Mouse (Mus musculus): ENCODE data around the gene Anks1b. TPM values are rescaled to one million over a fixed set of nuclear protein-coding genes. Genes with fewer than 3 reads are reported as not detected.

Gene Anks1b
- polyA plus RNA-seq, 1 experiment from 2014 or later, result 42.0 TPM

DNA sequence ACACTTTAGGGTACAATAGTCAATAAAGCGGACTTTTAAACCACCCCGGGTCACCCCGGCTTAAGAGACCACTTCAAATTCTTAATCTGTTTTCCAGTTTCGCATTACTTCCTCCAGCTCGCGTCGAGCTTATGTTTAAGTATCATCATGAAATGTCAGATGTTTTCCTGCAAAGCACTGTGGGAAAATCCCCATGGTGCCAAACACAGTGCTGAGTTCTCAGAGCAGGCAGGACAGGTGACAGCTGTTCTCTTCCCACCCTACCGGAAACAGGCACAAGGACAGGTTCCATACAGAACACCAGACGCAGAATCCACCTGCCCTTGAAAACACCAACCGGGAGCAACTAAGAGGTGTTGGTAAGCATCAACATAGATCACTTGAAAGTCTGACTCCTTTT is 856.2 kb downstream of the Anks1b start:
- no peak for ATAC-seq (ENCODE audit: low read depth)
- WGBS, result 55% methylated on average over 10 of the region's 10 CpGs
- no peak overlapping the region for H3K9ac ChIP-seq
- peak overlapping the region; percentile 58 for H3K4me2 ChIP-seq
- no peaks in the 10 kb centered on the region for H3K9me3 ChIP-seq
- peaks cover 8% of the 10 kb centered on the region for H3K4me1 ChIP-seq (replicated peaks)
- H3K27me3 ChIP-seq, result no peaks in the 10 kb centered on the region
- no peak overlapping the region for H3K4me3 ChIP-seq
- H3K27ac ChIP-seq (replicated peaks), result no peak overlapping the region
- no peaks in the 10 kb centered on the region for H3K36me3 ChIP-seq

DNA sequence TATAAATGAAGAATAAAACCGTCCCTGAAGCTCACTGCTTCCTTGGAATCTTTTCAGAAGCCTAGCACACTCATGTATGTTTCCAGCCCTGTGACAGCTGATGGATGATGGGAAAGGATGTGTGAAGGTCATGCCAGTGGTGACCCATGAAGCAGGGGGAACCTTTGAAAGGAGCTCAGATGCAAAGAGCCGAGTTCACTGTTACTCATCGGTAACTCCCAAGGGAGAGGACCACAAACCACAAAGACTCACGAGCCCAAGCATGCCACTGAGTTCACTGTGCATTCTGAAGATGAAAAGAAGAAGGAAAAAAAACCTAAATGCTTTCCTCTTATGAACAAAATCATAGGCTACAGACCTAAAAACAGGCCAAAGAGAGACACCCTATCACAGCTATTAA is 859.5 kb downstream of the Anks1b start:
- Histone ChIP-seq H3K4me3 (no peak overlapping the region), H3K4me1 (replicated peaks) (peaks cover 8% of the 10 kb centered on the region), H3K27me3 (no peaks in the 10 kb centered on the region), H3K9me3 (no peaks in the 10 kb centered on the region), H3K4me2 (no peak overlapping the region), H3K9ac (no peak overlapping the region), H3K27ac (replicated peaks) (no peak overlapping the region), H3K36me3 (no peaks in the 10 kb centered on the region)
- ATAC-seq (ENCODE audit: low read depth), result no peak
- WGBS, result 40% methylated on average over 4 of the region's 4 CpGs

DNA sequence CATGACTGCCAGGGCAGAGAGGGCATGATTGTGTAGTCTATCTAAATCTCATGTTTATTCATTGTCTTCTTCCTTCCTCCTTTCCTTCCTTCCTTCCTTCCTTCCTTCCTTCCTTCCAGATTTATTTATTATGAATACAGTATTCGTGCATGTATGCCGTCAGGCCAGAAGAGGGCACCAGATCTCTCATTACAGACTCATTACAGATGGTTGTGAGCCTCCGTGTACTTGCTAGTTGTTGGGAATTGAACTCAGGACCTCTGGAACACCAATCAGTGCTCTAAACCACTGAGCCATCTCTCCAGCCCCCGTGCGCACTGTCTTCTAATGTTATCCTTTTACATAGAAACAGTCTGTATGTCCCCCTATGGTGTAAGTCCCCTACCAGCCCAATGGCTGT is 860.3 kb downstream of the Anks1b start:
- peak; percentile 44; the same call in 1 of the 2 replicates for ATAC-seq (ENCODE audit: low read depth)

DNA sequence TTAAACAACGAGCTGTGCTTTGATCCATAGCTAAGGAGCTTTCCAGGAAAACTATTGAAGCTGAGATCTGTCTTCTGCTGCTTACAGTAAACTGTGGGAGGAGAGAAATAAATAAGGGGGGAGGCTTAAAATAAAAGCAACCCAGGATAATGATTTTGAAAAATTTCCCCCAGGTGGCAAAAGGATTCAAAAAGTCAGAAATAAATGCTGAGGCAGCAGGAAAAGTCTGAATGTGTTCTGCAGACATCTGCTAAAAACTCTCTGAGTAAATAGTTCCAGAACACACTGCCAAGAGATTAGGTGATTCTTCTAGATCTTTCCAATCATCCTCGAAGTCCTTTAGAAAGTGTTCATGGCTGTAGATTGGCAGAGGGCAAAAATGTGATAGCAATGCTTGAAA is 865.2 kb downstream of the Anks1b start:
- 82% methylated on average over 2 of the region's 2 CpGs for WGBS

More for the DNA sequence above, 860.3 kb downstream of the Anks1b start:
- H3K27ac ChIP-seq (replicated peaks), result no peak overlapping the region
- H3K9ac ChIP-seq, result no peak overlapping the region
- WGBS, result 20% methylated on average over 5 of the region's 5 CpGs
- peaks cover under 1% of the 10 kb centered on the region for H3K4me1 ChIP-seq (replicated peaks)
- H3K27me3 ChIP-seq, result no peaks in the 10 kb centered on the region
- H3K9me3 ChIP-seq, result no peaks in the 10 kb centered on the region
- no peak overlapping the region for H3K4me3 ChIP-seq
- H3K4me2 ChIP-seq, result no peak overlapping the region
- H3K36me3 ChIP-seq, result no peaks in the 10 kb centered on the region

DNA sequence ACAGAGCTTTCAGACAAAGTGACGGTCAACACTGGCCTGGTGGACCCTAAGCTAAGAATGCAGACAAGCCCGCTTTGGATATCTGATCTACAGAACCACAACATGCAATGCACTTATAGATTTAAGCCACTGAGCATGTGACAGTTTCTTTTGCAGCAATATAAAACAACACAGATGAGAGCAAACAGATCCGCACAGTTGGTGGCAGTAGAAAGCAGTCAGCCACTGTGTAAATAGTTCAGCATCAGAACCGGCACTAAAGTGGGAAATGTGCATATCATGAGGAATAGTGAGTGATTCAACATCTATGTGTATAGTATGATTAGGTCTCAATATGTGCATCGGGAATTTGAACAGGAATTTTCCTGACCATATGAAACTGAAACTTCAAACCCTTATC is 867.6 kb downstream of the Anks1b start:
- no peaks in the 10 kb centered on the region for H3K9me3 ChIP-seq
- WGBS, result 87% methylated on average over 5 of the region's 5 CpGs

More for the DNA sequence above, 865.2 kb downstream of the Anks1b start:
- Histone ChIP-seq H3K27ac (replicated peaks) (no peak overlapping the region), H3K36me3 (no peaks in the 10 kb centered on the region), H3K27me3 (no peaks in the 10 kb centered on the region), H3K9me3 (no peaks in the 10 kb centered on the region), H3K4me3 (no peak overlapping the region), H3K9ac (no peak overlapping the region), H3K4me2 (no peak overlapping the region), H3K4me1 (replicated peaks) (no peaks in the 10 kb centered on the region)
- no peak for ATAC-seq (ENCODE audit: low read depth)

DNA sequence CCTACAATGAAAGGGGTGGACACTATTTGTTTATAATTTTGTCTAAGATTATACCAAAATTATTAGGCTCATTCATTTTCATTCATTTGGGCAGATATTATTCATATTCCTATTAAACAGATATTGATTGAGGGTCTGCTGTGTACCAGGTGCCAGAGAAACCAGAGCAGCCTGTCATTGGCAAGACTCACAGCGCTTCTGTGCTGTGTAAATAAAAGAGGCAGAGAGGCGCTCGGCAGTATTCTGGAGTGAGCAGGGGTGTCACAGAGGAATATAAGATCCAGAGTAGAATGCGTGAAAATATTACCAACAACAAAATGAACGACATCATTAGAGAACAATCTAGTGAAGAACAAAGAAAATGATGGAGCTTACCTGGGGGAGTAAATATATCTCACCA is 878.6 kb downstream of the Anks1b start:
- Histone ChIP-seq H3K4me3 (no peak overlapping the region), H3K36me3 (no peaks in the 10 kb centered on the region), H3K4me1 (replicated peaks) (peaks cover 17% of the 10 kb centered on the region; the same call in 1 of the 2 replicates), H3K9ac (0 out of 2 replicates have a peak overlapping the region, but pooled peaks have one; percentile 34), H3K27ac (replicated peaks) (peak overlapping the region; percentile 46; the same call in 1 of the 2 replicates), H3K4me2 (no peak overlapping the region), H3K9me3 (no peaks in the 10 kb centered on the region), H3K27me3 (no peaks in the 10 kb centered on the region)
- no peak for ATAC-seq (ENCODE audit: low read depth)
- WGBS, result 62% methylated on average over 5 of the region's 5 CpGs

More for the DNA sequence above, 867.6 kb downstream of the Anks1b start:
- no peak for ATAC-seq (ENCODE audit: low read depth)
- H3K27me3 ChIP-seq, result no peaks in the 10 kb centered on the region
- no peak overlapping the region for H3K4me2 ChIP-seq
- no peaks in the 10 kb centered on the region for H3K4me1 ChIP-seq (replicated peaks)
- no peak overlapping the region for H3K27ac ChIP-seq (replicated peaks)
- H3K4me3 ChIP-seq, result no peak overlapping the region
- H3K36me3 ChIP-seq, result no peaks in the 10 kb centered on the region
- no peak overlapping the region for H3K9ac ChIP-seq

DNA sequence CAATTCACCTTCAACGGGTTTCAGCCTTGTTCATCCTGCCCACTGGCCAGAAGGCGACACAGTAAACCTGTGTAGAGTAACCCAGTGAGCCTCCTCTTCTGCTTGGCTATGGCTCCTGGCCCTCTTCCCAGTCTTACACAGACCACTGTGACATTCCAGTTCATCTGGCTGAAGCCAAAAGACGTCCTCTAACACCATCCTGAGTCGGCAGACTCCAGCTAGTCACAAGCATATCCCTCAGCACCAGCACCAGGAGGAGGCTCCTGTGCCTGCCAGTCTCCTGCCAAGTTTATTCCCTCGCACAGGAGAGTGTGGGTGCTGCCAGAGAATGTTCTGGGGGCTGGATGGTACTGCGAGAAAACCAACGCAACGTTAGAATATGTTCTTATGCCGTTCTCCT is 879.8 kb downstream of the Anks1b start:
- ATAC-seq (ENCODE audit: low read depth), result no peak
- no peaks in the 10 kb centered on the region for H3K36me3 ChIP-seq
- no peak overlapping the region for H3K4me3 ChIP-seq
- no peak overlapping the region for H3K27ac ChIP-seq (replicated peaks)
- no peaks in the 10 kb centered on the region for H3K9me3 ChIP-seq
- H3K4me2 ChIP-seq, result no peak overlapping the region
- H3K4me1 ChIP-seq (replicated peaks), result peaks cover 17% of the 10 kb centered on the region; the same call in 1 of the 2 replicates
- WGBS, result 80% methylated on average over 9 of the region's 9 CpGs
- H3K9ac ChIP-seq, result no peak overlapping the region
- H3K27me3 ChIP-seq, result no peaks in the 10 kb centered on the region

DNA sequence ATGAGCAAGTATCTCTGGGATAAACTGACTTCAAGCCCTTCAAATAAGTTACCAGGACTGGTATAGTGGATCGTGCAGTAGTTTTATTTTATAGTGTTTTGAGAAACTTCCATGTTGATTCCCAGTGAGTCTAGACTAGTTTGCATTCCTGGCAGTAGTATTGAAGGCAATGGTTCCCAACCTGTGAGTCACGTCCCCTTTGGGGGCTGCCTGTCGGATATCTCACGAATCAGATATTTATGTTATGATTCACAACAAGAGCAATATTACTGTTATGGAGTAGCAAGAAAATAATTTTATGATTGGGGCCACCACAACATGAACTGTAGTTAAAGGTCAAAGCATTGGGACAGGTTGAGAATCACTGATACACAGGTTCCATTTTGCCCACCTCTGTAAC is 884.5 kb downstream of the Anks1b start:
- no peak overlapping the region for H3K4me2 ChIP-seq
- H3K9ac ChIP-seq, result no peak overlapping the region
- ATAC-seq (ENCODE audit: low read depth), result no peak
- no peak overlapping the region for H3K27ac ChIP-seq (replicated peaks)
- H3K27me3 ChIP-seq, result no peaks in the 10 kb centered on the region
- H3K9me3 ChIP-seq, result no peaks in the 10 kb centered on the region
- peaks cover 5% of the 10 kb centered on the region; the same call in 1 of the 2 replicates for H3K4me1 ChIP-seq (replicated peaks)
- no peaks in the 10 kb centered on the region for H3K36me3 ChIP-seq
- H3K4me3 ChIP-seq, result no peak overlapping the region
- 86% methylated on average over 4 of the region's 4 CpGs for WGBS

DNA sequence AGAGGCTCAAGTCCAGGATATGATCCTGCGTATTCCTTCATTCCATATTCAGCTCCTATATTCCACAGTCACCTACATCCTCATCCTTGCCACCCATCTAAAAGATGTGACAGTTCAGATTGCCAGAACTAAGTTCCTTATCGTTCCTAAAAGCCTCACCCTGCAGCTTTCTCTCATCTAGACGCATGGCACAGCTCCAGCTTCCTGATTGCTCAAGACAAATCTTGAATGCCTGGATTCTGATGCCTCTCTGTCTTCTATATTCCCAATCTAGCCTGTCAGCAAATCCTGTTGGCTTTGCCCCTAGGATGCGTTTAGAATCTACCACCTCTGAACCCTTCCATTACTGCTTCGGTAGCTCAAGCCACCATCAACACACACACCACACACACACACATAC is 886.6 kb downstream of the Anks1b start:
- no peak for ATAC-seq (ENCODE audit: low read depth)
- Histone ChIP-seq H3K27me3 (no peaks in the 10 kb centered on the region), H3K4me2 (no peak overlapping the region), H3K4me1 (replicated peaks) (peaks cover 5% of the 10 kb centered on the region; the same call in 1 of the 2 replicates), H3K9me3 (no peaks in the 10 kb centered on the region), H3K9ac (no peak overlapping the region), H3K27ac (replicated peaks) (no peak overlapping the region), H3K36me3 (no peaks in the 10 kb centered on the region), H3K4me3 (no peak overlapping the region)
- WGBS, result 87% methylated on average over 5 of the region's 5 CpGs

DNA sequence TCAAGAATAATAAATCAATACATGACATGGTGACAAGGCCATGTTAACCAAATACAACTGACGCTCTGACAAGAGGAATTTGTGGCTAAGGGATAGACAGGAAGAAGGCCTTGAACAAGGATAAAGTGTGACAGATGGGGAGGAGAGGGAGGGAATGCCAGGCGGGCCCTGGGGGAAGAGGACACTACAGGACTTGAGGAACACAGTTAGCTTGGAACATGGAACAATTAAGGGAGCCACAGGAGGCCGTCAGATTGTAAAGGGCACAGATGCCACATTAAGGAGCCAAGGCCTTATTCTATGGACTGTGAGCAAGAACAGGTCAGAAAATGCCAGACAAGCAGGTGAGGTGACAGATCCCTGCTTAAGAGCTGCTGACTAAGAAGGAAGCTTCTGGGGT is 893.0 kb downstream of the Anks1b start:
- Histone ChIP-seq H3K36me3 (no peaks in the 10 kb centered on the region), H3K4me1 (replicated peaks) (peaks cover 17% of the 10 kb centered on the region), H3K27me3 (no peaks in the 10 kb centered on the region), H3K4me3 (no peak overlapping the region), H3K9me3 (no peaks in the 10 kb centered on the region), H3K27ac (replicated peaks) (no peak overlapping the region), H3K4me2 (no peak overlapping the region), H3K9ac (no peak overlapping the region)
- ATAC-seq (ENCODE audit: low read depth), result no peak
- 57% methylated on average over 3 of the region's 3 CpGs for WGBS

DNA sequence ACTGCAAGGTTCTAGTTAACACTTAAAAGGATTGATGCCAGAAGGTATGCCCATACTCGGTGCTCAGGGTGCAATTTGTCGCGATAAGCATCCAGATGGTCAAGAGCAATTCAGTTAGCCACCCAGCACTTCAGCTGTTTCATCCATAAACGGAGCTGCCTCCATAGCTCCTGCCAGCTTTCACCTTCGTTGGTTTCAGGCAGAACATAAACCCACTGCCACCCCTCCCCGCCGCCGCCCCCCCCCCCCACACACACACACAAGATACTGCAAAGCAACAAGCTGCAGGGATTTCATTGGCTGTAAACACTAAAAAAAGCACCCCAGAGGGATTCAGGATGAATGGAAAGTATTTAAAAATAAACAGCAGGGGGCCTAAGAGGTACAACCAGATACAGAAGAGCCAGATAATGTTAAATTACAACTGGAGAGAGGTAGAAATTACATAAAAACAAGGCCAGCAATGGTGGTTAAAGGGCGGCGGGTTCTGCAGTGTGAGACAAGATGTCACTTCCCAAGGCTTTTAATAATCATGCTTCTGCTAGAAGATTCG is 897.2 kb downstream of the Anks1b start:
- Histone ChIP-seq H3K27ac (replicated peaks) (no peak overlapping the region; the same call in 1 of the 2 replicates), H3K36me3 (no peaks in the 10 kb centered on the region), H3K4me1 (replicated peaks) (peaks cover 38% of the 10 kb centered on the region), H3K27me3 (no peaks in the 10 kb centered on the region), H3K9ac (no peak overlapping the region), H3K9me3 (no peaks in the 10 kb centered on the region), H3K4me2 (peak overlapping the region; percentile 11), H3K4me3 (no peak overlapping the region)
- 19% methylated on average over 11 of the region's 11 CpGs for WGBS
- ATAC-seq (ENCODE audit: low read depth), result no peak

DNA sequence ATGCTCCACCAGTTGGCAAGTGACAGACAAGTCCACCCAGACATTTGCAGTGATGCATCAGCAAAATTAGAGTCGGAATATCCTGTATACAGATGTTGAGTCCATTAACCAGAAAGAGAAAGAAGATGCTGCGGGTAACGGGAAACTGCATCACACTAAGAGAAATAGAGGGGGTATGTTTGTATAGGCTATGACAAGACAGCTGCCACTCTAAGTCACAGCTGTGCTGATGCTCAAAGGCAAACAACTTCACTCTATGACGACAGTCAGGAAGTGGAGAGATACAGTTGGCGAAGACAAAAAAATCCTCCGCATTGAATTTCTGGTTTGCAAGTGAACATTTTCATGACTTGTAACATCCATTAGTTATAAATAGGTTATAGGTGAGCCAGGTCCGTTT is 897.7 kb downstream of the Anks1b start:
- 49% methylated on average over 7 of the region's 7 CpGs for WGBS
- Histone ChIP-seq H3K4me3 (no peak overlapping the region), H3K36me3 (no peaks in the 10 kb centered on the region), H3K9ac (no peak overlapping the region), H3K27me3 (no peaks in the 10 kb centered on the region), H3K9me3 (no peaks in the 10 kb centered on the region), H3K4me2 (peak overlapping the region; percentile 40), H3K4me1 (replicated peaks) (peaks cover 38% of the 10 kb centered on the region), H3K27ac (replicated peaks) (peak overlapping the region; percentile 29; the same call in 1 of the 2 replicates)
- ATAC-seq (ENCODE audit: low read depth), result 0 out of 2 replicates have a peak, but pooled peaks have one; percentile 44

All from neural tube, embryonic 13.5 days (tissue).